Mouse (Mus musculus) liver, adult 2 months (tissue): ENCODE measurements at regions not wholly inside any gene's neighbourhood (a gene's known extent, or its start where the extent isn't known, plus 50 kb on each side); places are given as distances from the start of the nearest gene placed in this dataset.

Experiments used
- CTCF ChIP-seq: fragments of 200-500 bp; IDR thresholded peaks from 2 replicates; pipeline ENCODE4 v1.5.1; 2011; ENCODE audit warnings: low read depth, low read length, control low read depth
- POLR2A ChIP-seq: fragments of 200-500 bp; IDR thresholded peaks from 2 replicates; pipeline ENCODE4 v1.6.1; 2011; ENCODE audit warnings: low read length, control low read depth; ENCODE audit not compliant: insufficient read depth; ENCODE audit errors: extremely low read depth

DNA sequence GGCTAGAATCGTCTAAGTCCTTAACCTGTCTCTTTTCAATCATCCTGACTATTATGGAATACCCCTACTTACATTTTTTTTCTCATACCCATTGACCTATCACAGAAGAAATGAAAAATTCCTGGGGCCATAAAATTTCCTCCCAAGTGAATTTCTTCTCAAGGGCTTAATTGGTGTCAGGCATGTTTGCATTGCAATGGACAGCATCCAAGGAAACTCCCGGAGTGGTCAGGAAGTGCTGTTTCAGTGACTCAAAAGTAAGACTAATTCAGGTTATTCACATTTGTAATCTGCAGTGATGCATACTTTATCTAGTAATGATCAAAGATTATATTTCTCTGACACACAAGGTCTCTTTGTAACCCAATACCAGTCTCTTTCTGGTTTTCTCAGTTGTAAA lies 111.5 kb upstream of the Tnfaip3 start:
- TF ChIP-seq CTCF (no peak), POLR2A (no peak)
